Mouse (Mus musculus) neural tube, embryonic 10.5 days (tissue): ENCODE data around the gene Nsun6.

ENCODE experiments used
- DNase-seq: peaks from one replicate; pipeline ENCODE4 v3.0.0-alpha.2; 2017; ENCODE audit warnings: low spot score; ENCODE audit errors: extremely low spot score

Gene Nsun6

DNA sequence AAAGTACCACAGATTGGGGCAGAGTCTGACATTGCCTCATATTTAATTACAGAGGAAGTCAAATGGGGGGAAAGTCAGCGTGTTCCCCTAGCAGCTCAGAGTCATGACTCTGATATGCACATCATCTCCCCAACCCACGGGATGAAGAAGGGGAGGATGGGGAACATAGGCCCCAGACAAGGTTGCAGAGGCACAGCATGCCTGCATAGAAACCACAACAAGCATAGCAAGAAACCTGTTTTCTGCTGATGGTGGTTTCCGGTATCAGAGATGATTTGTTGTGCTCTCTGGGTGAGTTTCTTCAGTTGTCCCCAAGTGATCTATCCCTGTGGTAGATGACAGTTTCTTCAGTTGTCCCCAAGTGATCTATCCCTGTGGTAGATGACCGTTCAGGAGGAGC, 62.3 kb downstream of the Nsun6 start:
- DNase-seq, result no peak

GRCm38 (mm10) chr2:14989350-14989749, 65.5 kb downstream of the Nsun6 start:
- no peak for DNase-seq

DNA sequence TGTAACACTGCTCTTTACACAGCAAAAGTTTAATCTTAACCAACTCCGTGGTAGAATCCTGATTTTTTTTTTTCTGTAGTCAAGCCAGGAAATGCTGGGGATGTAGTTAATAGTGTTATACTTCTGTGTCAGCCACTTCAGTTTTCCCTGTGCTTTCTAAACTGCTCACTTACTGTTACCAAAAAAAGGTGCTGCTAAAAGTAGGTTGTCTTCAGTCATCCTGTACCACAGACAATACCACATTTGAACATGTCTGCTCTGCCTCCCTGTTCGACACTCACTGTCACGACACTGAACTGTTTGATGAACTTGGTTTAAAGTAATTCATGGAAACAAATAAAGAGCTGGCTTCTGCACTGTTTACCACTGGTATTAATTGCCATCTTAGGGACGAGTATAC, 66.4 kb downstream of the Nsun6 start:
- no peak for DNase-seq

- DNase-seq, result no peak
These were observed 70.8 kb downstream of the Nsun6 start for GRCm38 (mm10) chr2:14984029-14984428.

DNA sequence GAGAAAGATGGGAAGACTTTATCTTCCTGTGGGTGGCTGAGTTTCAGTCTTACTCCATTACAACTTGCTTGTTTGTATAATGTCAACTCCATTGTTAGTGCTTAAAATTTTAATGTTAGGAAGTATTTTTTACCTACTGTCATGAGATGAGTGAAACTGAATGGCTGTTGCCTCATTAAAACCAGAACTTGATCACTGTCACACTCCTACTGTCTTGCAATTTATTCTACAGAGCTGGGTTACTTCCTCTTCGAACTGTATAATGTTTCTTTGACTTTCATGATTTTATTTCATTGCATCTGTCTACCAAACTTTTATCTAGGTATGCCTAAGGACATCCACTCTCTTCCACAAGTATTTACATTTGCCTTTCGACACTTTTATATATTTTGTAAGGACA, 93.4 kb downstream of the Nsun6 start:
- no peak for DNase-seq

GRCm38 (mm10) chr2:14960963-14961488, 93.8 kb downstream of the Nsun6 start:
- no peak for DNase-seq

DNA sequence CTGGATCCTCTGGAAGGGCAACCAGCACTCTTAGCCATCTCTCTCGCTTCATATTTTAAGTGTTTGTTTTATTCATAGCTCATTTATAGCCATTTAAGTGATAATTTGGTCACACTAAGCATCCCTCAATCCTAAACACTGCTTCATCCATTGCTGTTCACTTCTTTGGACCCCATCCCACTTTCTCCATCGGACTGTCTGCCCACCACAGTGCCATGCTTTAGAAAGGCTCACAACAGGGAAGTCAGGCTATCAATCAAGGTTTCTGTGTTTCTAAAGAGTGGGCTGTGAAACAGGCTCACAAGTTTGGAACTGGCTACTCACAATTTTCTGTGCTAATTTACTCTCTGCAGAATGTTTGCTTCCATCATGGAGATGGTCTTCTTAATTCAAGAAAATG, 101.8 kb downstream of the Nsun6 start:
- no peak for DNase-seq
